Mouse (Mus musculus): Measurements from ENCODE around the gene Ckm.

GRCm38 (mm10) chr7:19369823-19370425 is 34.7 kb upstream of the Ckm start:
- TF ChIP-seq CTCF (IDR thresholded peaks at IDR 0.05; ENCODE audit: borderline replicate concordance, insufficient read depth, low read depth, low read length) (peak; percentile 83), POLR2A (IDR thresholded peaks at IDR 0.05; ENCODE audit: borderline replicate concordance, insufficient read depth, low read length) (peak; percentile 56; the same call in 1 of the 2 replicates)

All from cerebellum, adult 2 months (tissue).